Mouse (Mus musculus) CD4-positive helper T cell, adult 2 months (primary cell): Measurements from ENCODE around the gene Olfr1410.

Experiments
- DNase-seq: peaks from one replicate; pipeline ENCODE4 v3.0.0-alpha.2; 2012; ENCODE audit warnings: low read depth, missing footprints, low spot score

Olfr1410 gene

GRCm38 (mm10) chr1:92605482-92605881, at the start of gene Olfr1410:
Gene Olfr1410 (plus strand): TSS chr1:92605782.
- no peak for DNase-seq

- DNase-seq, result no peak
Observed at GRCm38 (mm10) chr1:92571022-92571421, 34.6 kb upstream of the Olfr1410 start, which contains the start of gene Olfr1413. Gene Olfr1413 (plus strand): TSS chr1:92571322.

DNA sequence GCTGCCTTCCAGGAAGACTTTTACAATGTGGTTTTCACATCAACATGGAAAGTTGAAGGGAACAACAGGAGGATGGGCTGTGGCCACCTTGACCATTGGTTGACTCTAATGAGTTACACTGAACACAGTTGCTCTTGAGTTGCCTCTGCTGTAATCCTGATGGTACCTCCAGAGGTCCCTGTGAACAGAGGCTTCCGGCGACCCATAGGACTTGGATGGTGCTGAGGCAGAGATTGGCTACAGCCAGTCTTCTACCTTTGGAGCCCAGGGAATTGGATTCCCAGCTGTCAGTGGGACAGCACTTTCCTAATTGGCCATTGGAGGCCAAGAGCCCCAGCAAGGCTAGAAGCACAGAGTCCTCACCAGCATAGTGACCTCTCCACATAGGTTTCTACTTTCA, 20.1 kb upstream of the Olfr1410 start, which contains the start of gene Olfr1412:
Gene Olfr1412, plus strand, starts transcription at position 301 of the 400 bp plus-strand sequence.
- no peak for DNase-seq

DNA sequence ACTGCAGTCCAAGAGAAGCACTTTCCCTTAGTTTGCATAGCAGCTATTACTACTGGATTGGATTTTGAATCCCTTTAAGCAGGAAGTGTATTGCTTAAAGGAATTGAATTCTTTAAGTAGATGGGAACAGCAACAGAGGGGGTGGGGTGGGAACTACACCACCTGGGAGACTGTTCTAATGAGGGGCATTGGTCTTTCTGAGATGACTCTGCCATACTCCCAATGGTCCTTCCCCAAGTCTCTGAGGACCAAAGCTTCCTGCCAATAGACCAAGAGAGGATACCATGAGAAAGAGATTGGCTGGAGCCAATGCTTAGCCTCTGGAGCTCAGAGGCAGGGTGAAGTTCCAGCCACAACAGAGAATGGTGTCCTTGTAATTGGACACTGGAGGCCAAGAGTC, 11.5 kb upstream of the Olfr1410 start, which contains the start of gene Olfr1411:
Gene Olfr1411, plus strand, starts transcription at position 301 of the 400 bp plus-strand sequence.
- DNase-seq, result no peak

DNA sequence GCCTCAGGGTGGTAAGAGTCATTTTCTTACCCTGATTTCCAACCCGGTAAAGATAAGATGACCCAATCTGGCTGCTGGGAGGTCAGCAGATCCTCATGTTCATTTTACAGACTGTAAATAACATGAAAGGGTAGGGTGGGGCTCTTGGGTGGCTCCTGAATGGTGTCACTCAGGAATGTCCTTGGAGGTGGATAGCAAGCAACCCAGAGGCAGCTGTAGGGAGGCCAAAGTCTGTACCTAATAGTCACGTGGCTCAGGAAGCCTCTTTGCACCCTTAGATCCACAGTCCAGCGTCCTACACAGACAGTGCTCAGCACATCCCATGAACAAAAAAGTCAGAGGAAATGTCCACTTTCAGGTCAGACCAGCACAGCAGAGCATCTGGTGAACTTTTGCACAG, 9.6 kb upstream of the Olfr1410 start:
- no peak for DNase-seq

GRCm38 (mm10) chr1:92607711-92608110, 2.1 kb downstream of the Olfr1410 start:
- DNase-seq, result no peak

DNA sequence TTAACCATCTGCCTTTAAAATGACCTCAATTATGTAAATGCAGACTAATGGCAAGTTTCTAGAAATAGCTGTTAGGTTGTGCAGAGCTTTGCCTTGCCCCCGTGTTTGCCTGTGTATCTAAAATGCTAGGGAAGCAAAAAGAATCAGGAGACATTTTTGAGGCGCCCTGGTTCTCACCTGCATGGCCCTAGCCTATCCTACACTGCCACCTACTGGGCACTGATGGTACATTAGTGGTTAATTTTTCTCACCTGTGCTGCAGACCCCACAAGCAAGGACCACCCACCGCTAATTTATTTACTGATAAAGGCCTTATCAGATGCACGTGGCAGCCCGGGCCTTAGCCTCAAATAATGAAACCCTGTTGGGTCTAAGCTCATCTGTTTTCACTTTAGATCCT, 5.4 kb downstream of the Olfr1410 start:
- peak; percentile 51 for DNase-seq

DNA sequence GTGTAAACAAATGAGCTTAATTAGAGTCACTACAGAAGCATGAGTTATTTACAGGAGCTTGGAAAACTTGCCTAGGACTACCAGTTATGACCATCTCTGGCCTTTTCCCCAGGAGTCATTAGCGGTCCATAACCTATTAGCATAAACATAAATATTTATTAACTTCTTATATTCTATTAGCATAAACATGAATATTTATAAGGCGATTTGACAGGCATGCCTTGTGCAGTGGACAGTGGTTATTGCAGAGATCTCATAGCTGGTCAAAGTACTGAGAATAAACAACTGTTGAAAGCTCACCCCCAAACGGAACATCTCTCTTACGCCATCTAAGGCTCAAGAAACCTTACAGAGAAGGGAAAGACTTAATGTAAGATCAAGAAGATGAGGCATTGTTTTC, 7.6 kb downstream of the Olfr1410 start:
- DNase-seq, result no peak

DNA sequence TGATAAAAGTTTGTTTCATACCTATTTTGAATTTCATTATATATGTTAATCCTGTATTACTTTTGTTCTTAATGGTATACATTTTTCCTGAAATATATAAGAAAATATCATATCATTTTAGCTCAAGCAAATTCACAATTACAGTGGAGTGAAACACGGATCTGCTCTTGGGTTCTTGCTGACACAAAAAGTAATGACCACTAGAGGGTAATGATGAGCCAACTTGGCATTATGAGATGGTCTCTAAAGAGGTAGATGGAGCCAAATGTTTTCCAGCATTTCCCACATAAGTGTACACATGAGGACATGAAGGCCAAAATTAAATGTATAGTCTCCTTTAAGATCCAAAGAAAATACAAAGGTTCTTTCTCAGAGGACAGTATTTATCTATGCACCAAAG, 8.9 kb downstream of the Olfr1410 start:
- no peak for DNase-seq

DNA sequence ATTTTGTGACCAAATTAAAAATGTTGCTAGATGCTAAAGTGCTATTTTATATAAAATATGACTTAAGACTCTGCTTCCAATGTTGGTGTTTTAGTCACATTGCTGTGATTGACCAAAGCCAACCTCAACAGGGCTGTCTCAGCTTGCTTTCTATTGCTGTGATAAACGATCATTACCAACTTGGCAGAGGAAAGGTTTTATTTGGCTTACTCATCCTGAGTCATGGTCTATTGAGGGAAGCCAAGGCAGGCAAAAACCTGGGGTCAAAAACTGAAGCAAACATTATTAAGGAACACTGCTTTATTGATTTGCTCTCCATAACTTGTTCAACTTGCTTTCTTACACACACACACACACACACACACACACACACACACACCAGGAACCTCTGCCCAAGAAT, 10.5 kb downstream of the Olfr1410 start:
- DNase-seq, result no peak

GRCm38 (mm10) chr1:92617488-92617887, 11.9 kb downstream of the Olfr1410 start, which contains the start of gene Olfr12:
Gene Olfr12 (plus strand): TSS chr1:92617788.
- DNase-seq, result no peak

GRCm38 (mm10) chr1:92618360-92618759, 12.8 kb downstream of the Olfr1410 start:
- no peak for DNase-seq

- no peak for DNase-seq
Observed at GRCm38 (mm10) chr1:92628227-92628626, 22.6 kb downstream of the Olfr1410 start.

DNA sequence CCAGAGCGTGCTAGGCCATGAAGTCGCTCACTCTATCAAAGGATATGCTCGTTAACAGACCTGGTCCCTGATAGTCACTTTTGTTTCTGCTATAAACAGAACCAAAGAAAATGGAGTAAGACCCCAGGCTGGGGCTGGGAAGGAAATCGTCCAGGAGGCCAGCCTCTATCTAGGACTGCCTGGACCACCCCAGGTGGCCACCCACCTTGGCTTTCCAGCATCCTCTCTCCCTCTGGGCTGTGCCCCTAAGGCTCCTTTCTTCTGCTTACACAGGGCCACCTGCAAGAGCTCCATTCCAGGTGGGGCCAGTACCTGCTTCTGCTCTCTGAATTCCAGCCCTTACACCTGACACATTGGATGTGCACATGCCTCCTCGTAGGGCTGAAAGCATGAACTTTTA, 26.6 kb downstream of the Olfr1410 start:
- no peak for DNase-seq

DNA sequence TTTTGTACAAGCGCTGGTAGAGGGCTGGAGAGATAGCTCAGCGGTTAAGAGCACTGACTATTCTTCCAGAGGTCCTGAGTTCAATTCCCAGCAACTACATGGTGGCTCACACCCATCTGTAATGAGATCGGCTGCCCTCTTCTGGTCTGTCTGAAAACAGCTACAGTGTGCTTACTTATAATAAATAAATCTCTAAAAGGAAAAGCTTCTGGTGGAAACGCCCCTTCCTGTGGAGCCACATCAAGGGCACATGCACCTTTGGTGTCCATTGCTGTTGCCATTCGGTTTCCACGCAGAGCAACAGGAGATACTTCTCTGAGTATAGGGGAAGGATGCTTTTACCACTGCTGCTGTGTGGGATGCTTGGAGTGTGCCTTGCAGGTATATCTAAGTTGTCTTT, 27.4 kb downstream of the Olfr1410 start:
- DNase-seq, result peak; percentile 71

- DNase-seq, result no peak
Observed at GRCm38 (mm10) chr1:92633726-92634125, 28.1 kb downstream of the Olfr1410 start.

DNA sequence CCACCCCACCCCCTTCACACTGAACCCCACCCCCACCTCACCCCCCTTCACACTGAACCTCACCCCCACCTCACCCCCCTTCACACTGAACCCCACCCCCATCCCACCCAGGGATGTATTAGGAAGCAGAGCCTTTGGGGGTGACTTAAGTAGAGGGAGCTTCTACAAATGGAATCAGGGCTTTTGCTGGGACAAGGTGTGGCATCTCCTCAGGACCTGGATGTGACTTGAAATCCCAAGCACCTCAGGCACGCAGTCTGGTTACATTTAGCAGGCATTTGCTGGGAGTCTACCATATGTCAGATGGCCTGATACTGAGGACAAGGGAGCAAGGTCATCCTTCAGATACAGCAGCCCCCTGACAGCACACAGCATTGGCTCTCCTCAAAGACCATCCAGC, 29.0 kb downstream of the Olfr1410 start:
- no peak for DNase-seq

DNA sequence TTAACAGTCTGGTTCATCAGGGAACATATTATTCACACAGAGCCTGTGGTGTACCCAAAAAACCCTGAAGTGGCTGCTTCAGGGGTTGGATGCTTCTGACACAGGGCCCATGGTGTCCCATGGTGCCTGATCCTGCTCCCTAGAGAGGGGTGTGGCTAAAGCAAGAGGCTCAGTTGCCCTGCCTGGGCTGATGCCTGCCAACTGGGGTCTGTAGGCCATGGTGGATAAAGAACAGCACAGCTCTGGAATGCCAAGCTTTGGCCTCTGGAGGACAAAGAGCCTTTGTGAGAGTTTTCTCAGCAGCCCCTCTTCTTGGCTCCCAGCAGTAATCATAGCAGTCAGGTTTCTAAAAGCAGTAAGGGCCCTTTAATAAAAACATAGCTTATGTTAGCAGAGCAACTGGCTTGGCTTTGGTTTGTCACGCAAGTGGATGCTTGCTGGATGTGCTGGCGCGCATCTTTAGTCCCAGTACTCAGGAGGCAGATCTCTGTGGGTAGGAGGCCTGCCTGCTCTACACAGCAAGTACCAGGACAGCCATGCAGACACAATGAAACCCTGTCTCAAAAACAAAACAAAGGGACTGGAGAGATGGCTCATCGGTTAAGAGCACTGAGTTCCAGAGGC, 29.5 kb downstream of the Olfr1410 start:
- no peak for DNase-seq

GRCm38 (mm10) chr1:92636015-92636414, 30.4 kb downstream of the Olfr1410 start:
- DNase-seq, result no peak

DNA sequence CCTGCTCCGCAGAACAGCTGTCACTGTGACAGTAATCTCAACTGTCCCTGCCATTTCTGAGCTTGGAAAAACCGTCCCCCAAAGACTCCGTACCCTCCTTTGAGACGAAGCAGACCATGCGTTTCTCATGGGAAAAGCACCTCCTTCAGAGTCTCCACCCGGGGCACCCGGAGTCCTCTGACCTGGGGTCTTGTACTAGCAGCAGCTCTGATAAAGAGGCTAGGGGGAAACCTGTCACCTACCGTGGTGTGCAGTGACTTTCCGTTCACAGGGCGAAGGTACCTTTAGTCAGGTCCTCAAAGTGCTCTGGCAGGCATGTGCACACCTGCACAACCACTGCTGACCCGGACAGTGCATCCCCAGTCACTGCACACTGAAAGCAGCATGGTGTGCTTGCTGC, 31.1 kb downstream of the Olfr1410 start:
- no peak for DNase-seq

DNA sequence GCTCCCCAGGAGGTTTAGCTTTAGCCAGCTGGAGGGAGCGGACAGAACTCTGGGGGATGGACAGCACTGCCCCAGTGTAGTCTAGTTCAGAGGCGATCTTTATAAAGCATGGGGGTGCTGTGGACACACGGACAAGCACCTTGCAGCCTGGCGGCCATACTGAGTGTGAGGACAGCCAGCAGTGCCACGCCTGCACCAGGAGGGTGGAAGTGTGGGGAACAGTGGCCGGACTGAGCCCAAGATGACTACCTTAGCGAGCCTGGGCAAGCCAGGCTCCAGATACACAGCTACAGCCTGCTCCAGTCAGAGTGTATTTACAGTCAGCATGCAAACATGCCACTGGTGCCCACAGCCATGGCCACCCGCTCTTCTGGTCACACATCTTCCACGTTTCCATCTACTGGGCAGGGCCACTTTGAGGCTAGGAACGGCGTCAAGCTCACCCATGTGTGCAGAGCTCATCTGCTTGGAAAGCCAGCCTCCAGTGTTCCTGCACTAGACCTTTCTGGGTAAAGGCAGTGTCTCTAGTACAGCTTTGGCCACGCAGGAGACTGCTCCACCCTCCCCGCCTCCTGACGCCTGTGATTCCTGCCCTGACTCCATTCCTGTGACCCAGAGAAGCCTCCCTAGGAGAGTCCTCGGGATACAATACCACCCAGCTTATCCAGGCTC, 32.1 kb downstream of the Olfr1410 start:
- DNase-seq, result no peak

GRCm38 (mm10) chr1:92638181-92638580, 32.6 kb downstream of the Olfr1410 start:
- no peak for DNase-seq

- DNase-seq, result no peak
Observed at GRCm38 (mm10) chr1:92638736-92639135, 33.2 kb downstream of the Olfr1410 start.
